Mouse (Mus musculus) midbrain, embryonic 12.5 days (tissue): ENCODE results near the gene Clec2l. TPM values are rescaled to one million over a fixed set of nuclear protein-coding genes. Genes with fewer than 3 reads are reported as not detected.
"Not testable (repeated sequence)": the region's sequence is repeated elsewhere in the genome, so short reads cannot be mapped to it uniquely, and the experiment has no call there.

Experiments used
- ATAC-seq: fragments of 200-750 bp; cut with Nextera tagmentation; 2 replicates; pipeline ENCODE4 v1.8.0; 2017; ENCODE audit warnings: low read depth, moderate TSS enrichment, moderate library complexity; ENCODE audit not compliant: low FRiP score
- H3K27ac ChIP-seq: fragments of 300-500 bp; sonication (generic); replicated peaks from 2 replicates; pipeline ENCODE4 v1.5.1; 2016; ENCODE audit warnings: mild to moderate bottlenecking
- H3K27me3 ChIP-seq: fragments of 300-500 bp; sonication (generic); 2 replicates; pipeline ENCODE4 v1.6.1; 2016; ENCODE audit warnings: mild to moderate bottlenecking
- H3K36me3 ChIP-seq: fragments of 300-500 bp; sonication (generic); 2 replicates; pipeline ENCODE4 v1.6.1; 2016
- H3K4me1 ChIP-seq: fragments of 300-500 bp; sonication (generic); 2 replicates; pipeline ENCODE4 v1.6.1; 2016
- H3K4me2 ChIP-seq: fragments of 300-500 bp; sonication (generic); replicated peaks from 2 replicates; pipeline ENCODE4 v1.6.1; 2016; ENCODE audit warnings: mild to moderate bottlenecking, moderate library complexity
- H3K4me3 ChIP-seq: fragments of 300-500 bp; sonication (generic); 2 replicates; pipeline ENCODE4 v1.5.1; 2016; ENCODE audit warnings: mild to moderate bottlenecking
- H3K9ac ChIP-seq: fragments of 300-500 bp; sonication (generic); replicated peaks from 2 replicates; pipeline ENCODE4 v1.6.1; 2016; ENCODE audit warnings: mild to moderate bottlenecking, moderate library complexity
- H3K9me3 ChIP-seq: fragments of 300-500 bp; sonication (generic); 2 replicates; pipeline ENCODE4 v1.6.1; 2016; ENCODE audit warnings: mild to moderate bottlenecking
- WGBS: fragments of 180-500 bp; shearing (Covaris S2); methylation state at CpG from one replicate; pipeline ENCODE4 v1.1.7; 2016; 5-methylcytosine and 5-hydroxymethylcytosine counted together
- polyA plus RNA-seq: library from polyadenylated mRNA; unstranded; fragments of >200 nt; fragmentation: Nextera tagmentation; extraction: Ambion mirVana; gene quantifications from 2 replicates; pipeline ENCODE4 v1.2.1, GENCODE M21; 2016

Gene Clec2l
- polyA plus RNA-seq, 1 experiment from 2014 or later: 2.0 TPM

- H3K36me3 ChIP-seq: no peaks in the 10 kb centered on the region
- no peaks in the 10 kb centered on the region for H3K9me3 ChIP-seq
- H3K9ac ChIP-seq: peak within 1 kb of the TSS; percentile 58
- H3K27ac ChIP-seq: no peak within 1 kb of the TSS
- H3K4me2 ChIP-seq: peak within 1 kb of the TSS; percentile 99
- peaks cover 18% of the 10 kb centered on the region for H3K4me1 ChIP-seq
- ATAC-seq: peak; percentile 75
- H3K4me3 ChIP-seq: peak within 1 kb of the TSS; percentile 57
- peaks cover 90% of the 10 kb centered on the region for H3K27me3 ChIP-seq
- WGBS: 2% methylated on average over 51 of the region's 60 CpGs
Observed at GRCm38 (mm10) chr6:38636852-38637618, 25.8 kb upstream of the Clec2l start, which contains the start of gene Klrg2. Gene Klrg2 (minus strand): TSS chr6:38637242.

DNA sequence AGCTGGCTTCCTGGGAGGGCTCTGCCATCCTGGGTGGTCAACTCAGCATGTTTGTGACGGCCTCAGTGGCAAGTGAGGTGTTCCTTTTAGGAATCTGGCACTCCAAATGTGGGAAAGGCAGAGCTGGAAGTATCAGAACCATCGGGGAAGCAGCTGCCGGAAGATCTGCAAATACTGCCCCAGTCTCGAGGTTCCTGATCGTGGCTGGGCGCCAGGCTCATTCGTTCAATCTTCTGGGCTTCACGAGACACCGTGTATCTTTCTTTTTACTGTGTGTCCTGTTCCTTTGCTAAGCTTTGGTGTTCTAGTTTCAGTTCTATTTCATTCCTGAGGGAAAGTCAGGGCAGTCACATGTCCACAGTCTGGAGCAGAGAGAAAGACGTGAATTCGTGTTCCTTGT, 22.5 kb upstream of the Clec2l start:
- no peak for ATAC-seq
- no peaks in the 10 kb centered on the region for H3K9me3 ChIP-seq
- WGBS: 80% methylated on average over 11 of the region's 11 CpGs
- no peak overlapping the region for H3K9ac ChIP-seq
- peaks cover 18% of the 10 kb centered on the region for H3K4me1 ChIP-seq
- no peaks in the 10 kb centered on the region for H3K36me3 ChIP-seq
- no peak overlapping the region for H3K4me2 ChIP-seq
- no peak overlapping the region for H3K27ac ChIP-seq
- peaks cover 62% of the 10 kb centered on the region for H3K27me3 ChIP-seq
- H3K4me3 ChIP-seq: no peak overlapping the region

GRCm38 (mm10) chr6:38641228-38641627, 21.6 kb upstream of the Clec2l start:
- WGBS: 71% methylated on average over 5 of the region's 5 CpGs
- H3K4me1 ChIP-seq: peaks cover 13% of the 10 kb centered on the region
- H3K4me2 ChIP-seq: no peak overlapping the region
- H3K4me3 ChIP-seq: no peak overlapping the region
- no peaks in the 10 kb centered on the region for H3K36me3 ChIP-seq
- peaks cover 54% of the 10 kb centered on the region for H3K27me3 ChIP-seq
- H3K27ac ChIP-seq: no peak overlapping the region
- no peak overlapping the region for H3K9ac ChIP-seq
- no peaks in the 10 kb centered on the region for H3K9me3 ChIP-seq
- no peak for ATAC-seq

DNA sequence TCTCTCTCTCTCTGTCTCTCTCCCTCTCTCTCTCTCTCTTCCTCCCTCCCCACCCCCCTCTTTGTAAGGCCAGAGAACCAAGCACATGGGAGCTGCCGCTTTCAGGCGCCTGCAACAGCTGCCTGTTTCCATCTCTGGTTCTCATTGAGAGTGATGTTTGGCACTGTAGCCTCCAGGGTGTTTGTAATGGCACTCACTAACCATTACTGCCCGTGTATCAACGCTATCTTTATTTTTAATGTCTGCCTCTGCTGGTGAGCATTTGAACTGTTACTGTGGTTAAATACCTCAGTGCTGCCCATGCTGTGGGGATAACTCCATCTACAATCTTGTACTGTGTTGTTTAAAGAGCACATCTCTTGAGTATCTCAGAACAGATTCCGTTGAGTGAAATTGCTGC, 21.2 kb upstream of the Clec2l start:
- no peak for ATAC-seq
- 52% methylated on average over 5 of the region's 5 CpGs for WGBS
- Histone ChIP-seq H3K9ac (no peak overlapping the region), H3K4me1 (peaks cover 9% of the 10 kb centered on the region), H3K36me3 (no peaks in the 10 kb centered on the region), H3K9me3 (no peaks in the 10 kb centered on the region), H3K27me3 (peaks cover 50% of the 10 kb centered on the region), H3K27ac (no peak overlapping the region), H3K4me2 (no peak overlapping the region), H3K4me3 (no peak overlapping the region)

DNA sequence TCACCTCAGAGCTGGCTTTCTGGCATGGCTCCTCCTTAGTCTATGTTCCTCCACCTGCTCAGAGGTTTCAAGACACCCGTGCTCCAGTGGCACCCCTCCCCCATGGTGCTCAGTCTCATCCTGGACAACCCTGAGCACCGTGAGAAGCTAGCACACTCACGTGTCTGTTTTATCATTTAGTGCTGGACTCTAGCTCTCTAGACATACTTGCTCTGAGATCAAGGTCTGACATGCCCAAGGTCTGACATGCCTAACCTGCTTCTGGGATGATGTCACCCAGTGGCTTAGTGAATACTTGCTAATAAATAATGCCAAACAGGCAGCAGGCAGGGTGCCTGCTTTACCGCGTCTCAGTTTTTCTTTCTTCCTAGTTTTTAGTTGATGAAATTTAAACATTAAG, 20.3 kb upstream of the Clec2l start:
- no peak for ATAC-seq
- Histone ChIP-seq H3K27ac (no peak overlapping the region), H3K4me3 (no peak overlapping the region), H3K4me1 (no peaks in the 10 kb centered on the region), H3K36me3 (no peaks in the 10 kb centered on the region), H3K27me3 (peaks cover 40% of the 10 kb centered on the region), H3K9me3 (no peaks in the 10 kb centered on the region), H3K4me2 (no peak overlapping the region), H3K9ac (no peak overlapping the region)
- 84% methylated on average over 5 of the region's 5 CpGs for WGBS

- ATAC-seq: no peak
- WGBS: 88% methylated on average over 3 of the region's 3 CpGs
Observed at GRCm38 (mm10) chr6:38643039-38643438, 19.8 kb upstream of the Clec2l start.

DNA sequence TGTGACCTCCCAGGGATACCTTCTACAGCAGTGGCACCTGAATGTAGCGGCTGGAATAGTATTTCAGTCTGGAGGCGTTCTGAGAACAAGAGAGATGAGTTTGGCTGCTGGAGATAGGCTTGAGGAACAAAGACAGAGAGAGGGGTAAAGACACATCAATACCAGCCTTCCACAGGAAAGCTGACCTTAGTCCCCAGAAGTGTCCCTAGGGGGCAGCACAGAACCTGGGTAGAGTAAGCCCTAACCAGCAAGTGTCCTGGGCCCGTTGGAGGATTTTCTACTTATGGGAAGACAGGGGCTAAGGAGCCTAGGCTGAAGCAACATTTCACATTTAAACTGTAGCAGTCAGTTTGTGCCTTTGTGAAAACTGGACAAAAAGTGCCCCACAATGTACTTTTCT, 13.3 kb upstream of the Clec2l start:
- Histone ChIP-seq H3K9me3 (no peaks in the 10 kb centered on the region), H3K4me1 (no peaks in the 10 kb centered on the region), H3K9ac (no peak overlapping the region), H3K27ac (no peak overlapping the region), H3K36me3 (no peaks in the 10 kb centered on the region), H3K4me2 (no peak overlapping the region), H3K4me3 (no peak overlapping the region), H3K27me3 (no peaks in the 10 kb centered on the region)
- no peak for ATAC-seq
- 71% methylated on average over 3 of the region's 3 CpGs for WGBS

More at GRCm38 (mm10) chr6:38643039-38643438, 19.8 kb upstream of the Clec2l start:
- H3K4me1 ChIP-seq: no peaks in the 10 kb centered on the region
- H3K9ac ChIP-seq: no peak overlapping the region
- no peak overlapping the region for H3K4me3 ChIP-seq
- H3K27ac ChIP-seq: no peak overlapping the region
- no peaks in the 10 kb centered on the region for H3K9me3 ChIP-seq
- H3K4me2 ChIP-seq: no peak overlapping the region
- H3K36me3 ChIP-seq: no peaks in the 10 kb centered on the region
- H3K27me3 ChIP-seq: peaks cover 36% of the 10 kb centered on the region

DNA sequence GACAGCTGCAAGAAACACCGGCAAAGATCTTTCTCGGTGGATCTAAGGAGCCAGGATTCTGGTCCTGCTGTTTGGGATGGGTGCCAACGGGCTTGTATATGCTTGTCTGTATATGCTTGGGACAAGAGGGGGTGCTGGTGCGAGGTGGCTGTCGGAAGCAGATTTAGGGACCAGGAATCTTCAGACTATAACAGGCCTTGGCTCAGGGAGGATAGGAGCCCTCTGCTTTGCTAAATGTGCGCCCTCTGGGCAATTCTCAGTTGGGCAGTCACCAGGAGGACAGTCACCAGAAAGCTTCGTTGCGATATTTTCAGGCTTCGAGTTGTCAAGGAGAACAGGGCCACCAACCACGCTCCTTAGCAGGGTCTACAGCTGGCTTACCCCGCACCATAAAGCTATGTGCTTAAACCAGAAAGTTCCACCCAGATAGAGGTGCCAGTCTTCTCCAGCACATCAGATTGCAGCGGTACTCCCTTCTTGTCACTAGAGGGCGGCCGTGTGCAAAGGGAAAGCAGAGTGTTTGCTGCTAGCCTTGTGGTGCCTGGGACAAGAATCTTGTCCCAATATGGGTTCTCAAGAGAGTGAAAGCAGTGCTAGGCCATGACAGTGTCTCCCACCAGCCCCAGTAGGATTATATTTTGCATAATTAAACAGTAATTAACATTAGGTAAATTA, 12.5 kb upstream of the Clec2l start:
- Histone ChIP-seq H3K9ac (no peak overlapping the region), H3K4me1 (no peaks in the 10 kb centered on the region), H3K36me3 (no peaks in the 10 kb centered on the region), H3K9me3 (no peaks in the 10 kb centered on the region), H3K27me3 (no peaks in the 10 kb centered on the region), H3K4me3 (no peak overlapping the region), H3K4me2 (no peak overlapping the region), H3K27ac (no peak overlapping the region)
- 44% methylated on average over 14 of the region's 14 CpGs for WGBS
- ATAC-seq: 0 out of 2 replicates have a peak, but pooled peaks have one; percentile 38

GRCm38 (mm10) chr6:38661626-38662025, 1.2 kb upstream of the Clec2l start:
- H3K4me2 ChIP-seq: no peak overlapping the region
- H3K4me1 ChIP-seq: peaks cover 8% of the 10 kb centered on the region; the same call in 1 of the 2 replicates
- ATAC-seq: no peak
- no peak overlapping the region for H3K4me3 ChIP-seq
- H3K27ac ChIP-seq: no peak overlapping the region
- 14% methylated on average over 4 of the region's 4 CpGs for WGBS
- no peaks in the 10 kb centered on the region for H3K9me3 ChIP-seq
- no peaks in the 10 kb centered on the region for H3K36me3 ChIP-seq
- no peak overlapping the region for H3K9ac ChIP-seq
- H3K27me3 ChIP-seq: peaks cover 54% of the 10 kb centered on the region

DNA sequence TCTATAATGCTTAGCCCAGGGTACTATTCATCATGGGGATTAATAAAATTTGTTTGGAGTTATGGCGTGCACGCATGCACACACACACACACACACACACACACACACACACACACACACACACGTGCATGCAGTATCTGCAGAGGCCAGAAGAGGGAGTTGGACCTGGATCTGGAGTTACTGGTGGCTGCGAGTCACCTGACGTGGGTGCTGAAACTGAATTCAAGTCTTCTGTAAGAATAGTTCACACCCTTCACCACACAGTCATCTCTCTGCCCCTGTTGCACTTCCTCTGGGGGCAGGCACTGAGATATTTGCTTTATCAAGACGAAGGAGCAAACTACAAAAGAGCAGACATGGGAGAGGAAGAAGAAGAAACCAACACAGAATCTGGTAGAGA, 6.7 kb downstream of the Clec2l start:
- Histone ChIP-seq H3K9me3 (no peaks in the 10 kb centered on the region), H3K4me1 (no peaks in the 10 kb centered on the region), H3K36me3 (no peaks in the 10 kb centered on the region), H3K4me3 (no peak overlapping the region), H3K27ac (no peak overlapping the region), H3K4me2 (no peak overlapping the region), H3K27me3 (peaks cover 12% of the 10 kb centered on the region), H3K9ac (no peak overlapping the region)
- no peak for ATAC-seq
- WGBS: 62% methylated on average over 6 of the region's 6 CpGs

- not testable (repeated sequence) for H3K9me3 ChIP-seq, H3K36me3 ChIP-seq, H3K9ac ChIP-seq, H3K27me3 ChIP-seq, H3K4me1 ChIP-seq, ATAC-seq, H3K4me3 ChIP-seq, H3K4me2 ChIP-seq, H3K27ac ChIP-seq
- 94% methylated on average over 1 of the region's 1 CpGs for WGBS
Observed at GRCm38 (mm10) chr6:38670488-38670887, 7.6 kb downstream of the Clec2l start.

GRCm38 (mm10) chr6:38671270-38671669, 8.4 kb downstream of the Clec2l start:
- WGBS: 78% methylated on average over 7 of the region's 7 CpGs
- no peaks in the 10 kb centered on the region for H3K36me3 ChIP-seq
- no peaks in the 10 kb centered on the region for H3K4me1 ChIP-seq
- no peak for ATAC-seq
- no peak overlapping the region for H3K9ac ChIP-seq
- H3K27ac ChIP-seq: no peak overlapping the region
- H3K4me2 ChIP-seq: no peak overlapping the region
- no peak overlapping the region for H3K4me3 ChIP-seq
- no peaks in the 10 kb centered on the region for H3K27me3 ChIP-seq
- H3K9me3 ChIP-seq: no peaks in the 10 kb centered on the region
